8 mouse cellular contexts compared by ENCODE assay signal in genomic region chr14:25610396-25611158, GRCm38 (mm10).
DNase-seq lines count a peak whose midpoint lies in the region; ATAC-seq lines count a peak whose summit lies in the region.

No protein-coding gene starts in this region.

- H3K4me1 ChIP-seq in embryonic facial prominence, embryonic 11.5 days (ENCODE audit: control insufficient read depth, insufficient read depth, low read length) = peaks cover 21% of the 10 kb centered on the region
- H3K4me1 ChIP-seq in hindbrain, embryonic 14.5 days (replicated peaks; ENCODE audit: control insufficient read depth, insufficient read depth, low read length) = peaks cover 62% of the 10 kb centered on the region
- H3K4me1 ChIP-seq in limb, embryonic 15.5 days = peaks cover 83% of the 10 kb centered on the region

- H3K27ac ChIP-seq in embryonic facial prominence, embryonic 11.5 days (replicated peaks; ENCODE audit: low read depth, low read length) = peak overlapping the region; percentile 59
- peak overlapping the region; percentile 40 for H3K27ac ChIP-seq in hindbrain, embryonic 14.5 days
- peak overlapping the region; percentile 39 for H3K27ac ChIP-seq in limb, embryonic 15.5 days

- peak overlapping the region; percentile 22 for H3K9ac ChIP-seq in embryonic facial prominence, embryonic 11.5 days (replicated peaks; ENCODE audit: low read length)
- H3K9ac ChIP-seq in hindbrain, embryonic 14.5 days = peak overlapping the region; percentile 52
- no peak overlapping the region for H3K9ac ChIP-seq in limb, embryonic 15.5 days

- no peaks in the 10 kb centered on the region for H3K9me3 ChIP-seq in embryonic facial prominence, embryonic 11.5 days (replicated peaks; ENCODE audit: control insufficient read depth, low read length)
- no peaks in the 10 kb centered on the region for H3K9me3 ChIP-seq in hindbrain, embryonic 14.5 days (ENCODE audit: control insufficient read depth, low read length)
- no peaks in the 10 kb centered on the region for H3K9me3 ChIP-seq in limb, embryonic 15.5 days

- no peaks in the 10 kb centered on the region for H3K36me3 ChIP-seq in embryonic facial prominence, embryonic 11.5 days (replicated peaks; ENCODE audit: control insufficient read depth, insufficient read depth, low read depth, low read length)
- H3K36me3 ChIP-seq in hindbrain, embryonic 14.5 days (replicated peaks; ENCODE audit: control insufficient read depth, insufficient read depth) = no peaks in the 10 kb centered on the region; the same call in 1 of the 2 replicates
- H3K36me3 ChIP-seq in limb, embryonic 15.5 days = peaks cover 3% of the 10 kb centered on the region; the same call in 1 of the 2 replicates

- no peaks in the 10 kb centered on the region for H3K27me3 ChIP-seq in embryonic facial prominence, embryonic 11.5 days (ENCODE audit: control insufficient read depth, insufficient read depth, low read length)
- no peaks in the 10 kb centered on the region for H3K27me3 ChIP-seq in hindbrain, embryonic 14.5 days (ENCODE audit: control insufficient read depth, insufficient read depth, low read length)
- H3K27me3 ChIP-seq in limb, embryonic 15.5 days = no peaks in the 10 kb centered on the region

- peak overlapping the region; percentile 17; the same call in 1 of the 2 replicates for H3K4me2 ChIP-seq in embryonic facial prominence, embryonic 11.5 days (ENCODE audit: low read depth, low read length)
- H3K4me2 ChIP-seq in hindbrain, embryonic 14.5 days (replicated peaks) = peak overlapping the region; percentile 92
- no peak overlapping the region for H3K4me2 ChIP-seq in limb, embryonic 15.5 days

- ATAC-seq in embryonic facial prominence, embryonic 11.5 days (replicated peaks; ENCODE audit: insufficient number of reproducible peaks, low FRiP score, low TSS enrichment, low read depth) = no peak
- ATAC-seq in hindbrain, embryonic 14.5 days (ENCODE audit: low FRiP score) = no peak
- no peak for ATAC-seq in limb, embryonic 15.5 days (ENCODE audit: insufficient number of reproducible peaks, low FRiP score, low TSS enrichment, low read depth)
- no peak for ATAC-seq in activated CD4-positive, CD25-positive, alpha-beta regulatory T cell, adult 4 months

- H3K4me3 ChIP-seq in embryonic facial prominence, embryonic 11.5 days (ENCODE audit: low read depth, low read length) = peak overlapping the region; percentile 8; the same call in 1 of the 2 replicates
- peak overlapping the region; percentile 58 for H3K4me3 ChIP-seq in hindbrain, embryonic 14.5 days (replicated peaks; ENCODE audit: low read length)
- H3K4me3 ChIP-seq in limb, embryonic 15.5 days = no peak overlapping the region

- DNase-seq in cerebellum, postnatal 10 days = peak; percentile 57 to 60
- no peak for DNase-seq in cerebellum, adult 11 months
- DNase-seq in embryonic facial prominence, embryonic 11.5 days (ENCODE audit: low spot score) = no peak
- DNase-seq in hindbrain, embryonic 14.5 days (ENCODE audit: low spot score) = no peak
- no peak for DNase-seq in gastrocnemius, adult 8-10 months (ENCODE audit: low spot score in 2 of 2)
- no peak for DNase-seq in embryo, embryonic 10 days (ENCODE audit: low spot score)

- WGBS in embryonic facial prominence, embryonic 11.5 days = 56% methylated on average over 14 of the region's 14 CpGs
- WGBS in hindbrain, embryonic 14.5 days = 32% methylated on average over 14 of the region's 14 CpGs
- 36% methylated on average over 14 of the region's 14 CpGs for WGBS in limb, embryonic 15.5 days

Comparison
In these comparisons a context has a peak if more than half of its experiments do, and no peak if none do; other contexts are left out.
1. DNase-seq: peak in cerebellum, postnatal 10 days (2 of 2); none in cerebellum, adult 11 months (single experiment), embryonic facial prominence, embryonic 11.5 days (single experiment), hindbrain, embryonic 14.5 days (single experiment), gastrocnemius, adult 8-10 months (0 of 2) and embryo, embryonic 10 days (single experiment).
2. Peak in every context shown above with its lines, with median percentiles within 50 percentile points of each other: H3K27ac ChIP-seq.